ENCODE assay signal across 8 mouse cellular contexts in genomic region chr6:87887594-87888233, GRCm38 (mm10). TPM values are rescaled to one million over a fixed set of nuclear protein-coding genes. Genes with fewer than 3 reads are reported as not detected.
DNase-seq lines count a peak whose midpoint lies in the region; ATAC-seq lines count a peak whose summit lies in the region.

Gene Copg1, plus strand, starts transcription at chr6:87887814.

- H3K4me2 ChIP-seq in heart, embryonic 14.5 days (ENCODE audit: low read length), result peak within 1 kb of the TSS; percentile 78
- peak within 1 kb of the TSS; percentile 88 for H3K4me2 ChIP-seq in liver, embryonic 13.5 days
- H3K4me2 ChIP-seq in stomach, embryonic 16.5 days (ENCODE audit: low read depth, low read length), result peak within 1 kb of the TSS; percentile 78

- H3K9me3 ChIP-seq in heart, embryonic 14.5 days (ENCODE audit: control insufficient read depth, low read length), result no peaks in the 10 kb centered on the region
- H3K9me3 ChIP-seq in liver, embryonic 13.5 days (replicated peaks), result no peaks in the 10 kb centered on the region
- H3K9me3 ChIP-seq in stomach, embryonic 16.5 days (replicated peaks; ENCODE audit: control insufficient read depth, low read length), result no peaks in the 10 kb centered on the region

- H3K27me3 ChIP-seq in heart, embryonic 14.5 days (ENCODE audit: control insufficient read depth, insufficient read depth, low read length), result no peaks in the 10 kb centered on the region
- H3K27me3 ChIP-seq in liver, embryonic 13.5 days, result no peaks in the 10 kb centered on the region
- no peaks in the 10 kb centered on the region for H3K27me3 ChIP-seq in stomach, embryonic 16.5 days (ENCODE audit: control insufficient read depth, insufficient read depth, low read length)

- WGBS in heart, embryonic 14.5 days, result under 1% methylated on average over 31 of the region's 31 CpGs
- WGBS in liver, embryonic 13.5 days (ENCODE audit: insufficient replicate concordance), result under 1% methylated on average over 31 of the region's 31 CpGs
- WGBS in stomach, embryonic 16.5 days, result 1% methylated on average over 31 of the region's 31 CpGs

- peaks cover 5 to 8% of the 10 kb centered on the region in 2 experiments; a peak in 3 of 4 replicates for H3K4me1 ChIP-seq in heart, embryonic 14.5 days (ENCODE audit: control insufficient read depth in 2 of 2, insufficient read depth in 2 of 2, low read length in 2 of 2)
- peaks cover 27% of the 10 kb centered on the region for H3K4me1 ChIP-seq in liver, embryonic 13.5 days (replicated peaks)
- H3K4me1 ChIP-seq in stomach, embryonic 16.5 days (ENCODE audit: control insufficient read depth, insufficient read depth, low read length), result peaks cover 9% of the 10 kb centered on the region

- peaks cover 39% of the 10 kb centered on the region for H3K36me3 ChIP-seq in heart, embryonic 14.5 days (ENCODE audit: control insufficient read depth, insufficient read depth, low read length)
- peaks cover 41% of the 10 kb centered on the region for H3K36me3 ChIP-seq in liver, embryonic 13.5 days
- peaks cover 17% of the 10 kb centered on the region; the same call in 1 of the 2 replicates for H3K36me3 ChIP-seq in stomach, embryonic 16.5 days (ENCODE audit: control insufficient read depth, insufficient read depth, low read length)

- peak; percentile 97 for ATAC-seq in CD4-positive, CD25-positive, alpha-beta regulatory T cell, adult 4 months
- peak; percentile 94 for ATAC-seq in heart, embryonic 14.5 days (ENCODE audit: insufficient number of reproducible peaks, insufficient read depth, low FRiP score, low read depth)
- peak; percentile 95 for ATAC-seq in liver, embryonic 13.5 days (ENCODE audit: low read depth)
- peak; percentile 97 for ATAC-seq in stomach, embryonic 16.5 days (ENCODE audit: insufficient read depth, low FRiP score)

- peak within 1 kb of the TSS; percentile 92 to 98 for H3K4me3 ChIP-seq in heart, embryonic 14.5 days (ENCODE audit: control insufficient read depth in 1 of 2, insufficient read depth in 1 of 2, low read depth in 1 of 2, low read length in 2 of 2)
- peak within 1 kb of the TSS; percentile 87 for H3K4me3 ChIP-seq in liver, embryonic 13.5 days (replicated peaks)
- peak within 1 kb of the TSS; percentile 85 for H3K4me3 ChIP-seq in stomach, embryonic 16.5 days (replicated peaks; ENCODE audit: low read length)

- H3K9ac ChIP-seq in heart, embryonic 14.5 days (ENCODE audit: low read length), result peak within 1 kb of the TSS; percentile 96
- H3K9ac ChIP-seq in liver, embryonic 13.5 days, result peak within 1 kb of the TSS; percentile 92
- H3K9ac ChIP-seq in stomach, embryonic 16.5 days (ENCODE audit: low read length), result peak within 1 kb of the TSS; percentile 92

- peak; percentile 100 for DNase-seq in c-Kit-negative CD71-positive TER-119-positive erythroid progenitor cells, embryonic 14.5 days (ENCODE audit: low read depth, low spot score)
- peak; percentile 99 for DNase-seq in fibroblast of lung, adult 2 months (ENCODE audit: low read depth)
- peak; percentile 100 for DNase-seq in kidney, postnatal 14 days
- peak; percentile 100 for DNase-seq in liver, embryonic 13.5 days
- DNase-seq in neural tube, embryonic 10.5 days (ENCODE audit: extremely low spot score, low spot score), result peak; percentile 100

- H3K27ac ChIP-seq in heart, embryonic 14.5 days (replicated peaks in 1 of 2; ENCODE audit: control insufficient read depth in 1 of 2, insufficient read depth in 1 of 2, low read depth in 2 of 2, low read length in 2 of 2), result peak within 1 kb of the TSS; percentile 79 to 88
- H3K27ac ChIP-seq in liver, embryonic 13.5 days, result peak within 1 kb of the TSS; percentile 82
- peak within 1 kb of the TSS; percentile 84 for H3K27ac ChIP-seq in stomach, embryonic 16.5 days (ENCODE audit: low read length)

RNA-seq across cellular contexts. Expression of gene Copg1, which starts in this region (rescaled TPM):
- polyA plus RNA-seq in CD4-positive, CD25-positive, alpha-beta regulatory T cell, adult 4 months (2017; shearing (Covaris generic)), result 100 to 1,000 TPM; 111 to 171 TPM
- polyA plus RNA-seq in heart, embryonic 14.5 days (2014; fragmentation: Nextera tagmentation; extraction: Ambion mirVana), result 121 and 125 TPM in 2 replicates
- polyA plus RNA-seq in liver, embryonic 13.5 days (2015; fragmentation: Nextera tagmentation; extraction: Ambion mirVana), result 56.9 and 66.9 TPM in 2 replicates
- polyA plus RNA-seq in stomach, embryonic 16.5 days (2015; fragmentation: Nextera tagmentation; extraction: Ambion mirVana), result 171 and 182 TPM in 2 replicates

Comparison
In these comparisons a context has a peak if more than half of its experiments do, and no peak if none do; other contexts are left out.
1. Peak in every context shown above with its lines: DNase-seq, ATAC-seq, H3K4me3 ChIP-seq and H3K27ac ChIP-seq.